Mouse (Mus musculus) left cerebral cortex, postnatal 25 days (tissue): ENCODE data around the gene Evx1. TPM values are rescaled to one million over a fixed set of nuclear protein-coding genes. Genes with fewer than 3 reads are reported as not detected.

ENCODE experiments used
- DNase-seq, 2 experiments: peaks; one replicate each; pipeline ENCODE4 v3.0.0; 2022; ENCODE audit warnings: low spot score in 2 of 2, mixed read lengths in 1 of 2
- intact Hi-C: fragments of 180-260 bp; cut with DNase I; formaldehyde crosslinking; loops from one replicate; pipeline ENCODE4 v1.15.1; 2025
- total RNA-seq, 2 experiments: library from RNA; stranded (reverse); gene quantifications; 2 replicates each; pipeline ENCODE4 v1.2.3; 2021

Gene Evx1
- total RNA-seq, 2 experiments from 2014 or later, result not detected

DNA sequence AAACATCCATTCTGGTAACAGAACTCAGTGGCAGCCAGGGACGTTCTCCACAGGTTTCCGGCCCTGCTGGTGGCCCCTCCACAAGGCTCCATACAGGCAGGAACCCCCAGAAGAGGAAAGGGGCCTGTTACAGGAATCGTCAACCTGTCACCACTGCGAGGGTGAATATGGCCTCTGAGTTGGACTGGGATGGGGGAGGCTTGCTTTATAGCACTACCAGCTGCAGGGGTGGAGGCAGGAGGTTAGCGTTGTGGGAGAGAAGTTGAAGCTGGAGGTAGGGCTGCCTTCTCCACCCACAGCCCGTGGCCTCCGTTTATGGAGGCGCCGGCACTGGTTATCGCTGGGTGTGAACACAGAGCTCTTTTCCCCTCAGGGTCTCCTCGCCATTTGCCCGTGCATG lies 32.2 kb upstream of the Evx1 start:
- DNase-seq, result no peak
- intact Hi-C loops, result no loop called here

DNA sequence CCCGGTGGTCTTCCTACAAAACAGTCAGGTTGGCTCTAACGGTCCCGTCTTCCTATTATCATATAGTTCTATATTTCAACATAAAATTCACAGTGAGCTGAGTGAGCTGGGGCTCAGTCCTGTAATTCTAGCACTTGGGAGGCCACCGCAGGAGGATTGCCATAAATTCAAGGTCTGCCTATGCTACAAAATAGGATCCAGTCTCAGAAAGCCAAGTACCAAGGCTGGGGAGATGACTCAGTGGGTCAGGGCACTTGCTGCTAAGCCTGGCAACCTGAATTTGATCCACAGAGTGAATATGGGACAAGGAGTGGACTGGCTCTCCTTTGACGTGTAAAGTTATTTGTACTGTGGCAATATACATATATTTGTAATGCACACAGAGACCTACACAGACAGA lies 29.4 kb upstream of the Evx1 start:
- intact Hi-C loops, result no loop called here
- no peak for DNase-seq

DNA sequence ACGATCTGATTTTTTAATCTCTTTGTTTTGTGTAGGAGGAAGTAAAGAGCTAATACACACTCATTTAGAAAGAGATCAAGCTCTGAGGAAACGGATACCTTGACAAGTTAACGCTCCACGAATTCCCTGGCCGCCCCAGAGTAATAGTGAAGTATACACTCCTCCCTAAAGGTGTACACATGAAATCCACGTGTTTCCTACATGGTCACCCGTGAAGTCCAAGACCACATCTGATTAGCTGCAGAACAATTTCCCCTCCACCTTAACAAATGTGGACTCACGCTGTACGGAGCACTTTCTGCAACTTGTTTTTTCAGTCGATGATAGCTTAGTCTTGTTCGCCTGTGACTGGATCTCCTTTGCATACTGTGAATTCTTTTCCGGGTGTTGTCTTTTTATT lies 23.1 kb upstream of the Evx1 start:
- intact Hi-C loops, result no loop called here
- DNase-seq, result no peak

DNA sequence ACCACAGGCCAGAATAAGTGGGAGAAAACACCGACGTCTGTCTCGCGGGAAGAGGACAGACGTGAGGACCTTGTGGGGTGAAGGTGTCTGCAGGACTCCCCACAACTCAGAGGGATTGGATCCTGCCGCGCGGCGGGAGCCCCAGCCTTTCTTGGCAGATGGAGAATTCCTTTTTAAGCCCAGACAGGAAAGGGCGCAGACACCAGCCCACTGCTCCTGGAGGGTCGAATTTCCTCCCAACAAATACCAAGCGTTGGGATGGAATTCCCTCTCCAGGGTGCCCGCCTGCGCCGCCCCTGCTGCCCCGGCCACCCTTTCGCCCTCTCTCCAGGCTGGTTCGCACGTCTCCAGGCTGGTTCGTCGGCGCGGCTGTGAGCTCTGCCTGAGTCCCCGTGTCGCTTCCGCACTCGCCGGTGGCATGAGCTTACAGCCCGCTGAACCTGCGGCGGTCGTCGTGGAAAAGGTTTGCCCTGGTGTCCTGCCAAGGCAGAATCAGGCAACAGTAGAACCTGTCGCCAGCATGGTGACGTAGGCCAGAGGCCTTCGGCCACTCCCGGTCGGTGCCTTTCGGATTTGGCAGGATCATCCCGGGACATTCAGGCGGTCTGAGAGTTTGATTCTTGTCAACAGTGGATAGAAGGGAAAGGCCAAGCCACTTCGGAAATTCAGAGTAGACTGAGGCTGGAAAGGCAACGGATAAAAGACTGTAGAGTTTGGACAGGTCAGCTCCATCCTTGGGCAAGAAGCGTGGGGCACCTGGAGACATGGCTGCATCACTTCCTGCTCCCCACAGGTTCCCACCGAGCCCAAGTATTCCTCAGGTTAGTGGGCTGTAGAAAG lies 22.1 kb upstream of the Evx1 start:
- intact Hi-C loops, result no loop called here
- no peak for DNase-seq

DNA sequence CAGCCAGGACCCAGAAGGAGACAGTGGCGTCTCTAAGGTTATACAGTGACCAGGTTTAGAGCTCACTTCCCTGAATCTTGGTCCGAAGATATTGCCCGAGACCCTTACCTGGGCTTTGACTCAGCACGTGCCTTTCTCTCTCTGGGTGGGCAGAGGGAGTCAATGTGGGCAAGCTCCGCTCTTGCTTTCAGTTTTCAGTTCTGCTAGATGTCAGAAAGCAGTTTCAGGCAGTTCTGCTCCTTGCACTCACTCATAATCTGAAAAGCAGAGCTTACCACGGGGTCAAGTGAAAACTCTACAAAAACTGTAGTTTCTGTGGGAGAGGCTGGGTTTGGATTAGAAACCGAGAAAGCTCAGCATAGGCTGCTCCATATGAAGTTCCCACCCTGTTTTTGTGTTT lies 21.0 kb upstream of the Evx1 start:
- intact Hi-C loops, result no loop called here
- no peak for DNase-seq

DNA sequence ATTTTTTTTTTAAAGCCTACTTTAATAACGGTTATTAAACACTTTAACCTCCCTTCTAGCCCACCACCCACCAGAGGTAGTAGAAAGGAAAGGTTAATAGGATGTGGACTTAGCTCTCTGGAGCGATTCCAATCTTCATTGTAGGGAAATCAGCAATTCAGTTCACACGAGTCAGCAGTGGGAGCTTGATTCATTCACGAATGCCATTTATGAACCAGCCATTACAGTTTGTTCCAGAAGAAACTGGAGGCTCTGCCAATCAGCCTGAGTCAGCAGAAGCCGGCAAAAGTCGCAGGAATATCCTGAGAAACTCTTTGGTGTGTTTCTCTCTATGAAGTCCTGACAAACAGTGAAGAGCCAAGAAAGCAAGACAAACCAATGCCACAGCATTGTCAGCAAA lies 18.7 kb upstream of the Evx1 start:
- intact Hi-C loops, result no loop called here
- DNase-seq, result no peak

DNA sequence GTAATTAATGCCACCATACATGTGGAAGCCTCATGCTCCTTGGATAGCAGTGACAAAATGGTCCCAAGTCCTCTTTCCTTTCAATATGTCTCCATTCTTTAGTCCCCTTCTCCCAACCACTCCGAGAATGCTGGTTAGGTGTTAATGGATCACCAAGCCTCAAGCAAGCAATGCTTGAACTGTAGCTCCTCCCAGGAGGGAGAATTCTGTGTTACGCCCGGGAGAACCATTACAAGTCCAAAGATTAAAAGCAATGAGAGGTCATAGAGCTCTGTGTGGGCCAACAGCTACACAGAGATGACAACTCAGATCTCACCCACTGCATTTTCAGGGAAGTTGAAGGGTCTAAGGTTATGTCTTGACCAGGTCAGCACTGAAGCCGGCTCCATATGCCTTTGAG lies 14.8 kb upstream of the Evx1 start:
- intact Hi-C loops, result no loop called here
- no peak for DNase-seq

DNA sequence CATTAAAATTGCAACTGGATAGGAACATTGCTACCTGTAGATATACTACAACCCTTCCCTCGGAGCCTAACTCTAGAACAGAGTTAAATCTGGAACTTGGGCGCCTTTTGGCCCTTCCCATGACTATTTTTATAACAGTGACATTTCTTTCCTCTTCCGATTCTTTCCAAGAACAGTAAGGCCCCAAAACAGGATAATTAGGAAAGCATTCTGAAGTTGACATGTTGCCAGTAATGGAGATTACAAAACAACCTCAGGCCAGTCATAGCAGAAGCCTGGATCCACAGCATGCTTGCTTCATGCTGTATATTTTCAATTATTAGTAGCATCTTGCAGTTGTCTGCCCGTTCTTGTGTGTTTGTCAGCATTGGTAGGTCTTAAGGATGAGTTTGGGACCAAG lies 12.5 kb upstream of the Evx1 start:
- intact Hi-C loops, result loop anchor here (10.0 kb wide), 1 partner anchor 424 kb away; no protein-coding TSS in a partner anchor
- no peak for DNase-seq

DNA sequence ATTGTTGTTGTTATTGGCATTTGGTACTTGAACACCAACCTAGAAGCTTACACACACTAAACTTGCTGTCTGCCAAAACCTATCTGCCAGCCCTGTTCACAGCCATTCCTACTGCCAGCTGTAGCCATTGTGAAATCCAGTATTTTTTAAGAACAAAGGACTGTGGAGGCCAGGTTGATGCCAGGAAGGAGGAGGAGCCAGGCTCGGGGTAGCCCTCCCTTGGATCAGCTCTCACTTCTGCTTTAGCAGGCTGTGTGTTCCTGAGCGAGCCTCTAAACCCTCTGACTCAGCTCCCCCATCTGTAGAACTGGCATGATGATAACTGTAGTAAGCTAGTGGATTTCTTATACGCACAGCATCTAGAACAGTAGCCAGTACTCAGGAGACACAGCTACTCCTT lies 9.9 kb upstream of the Evx1 start:
- DNase-seq, result no peak

DNA sequence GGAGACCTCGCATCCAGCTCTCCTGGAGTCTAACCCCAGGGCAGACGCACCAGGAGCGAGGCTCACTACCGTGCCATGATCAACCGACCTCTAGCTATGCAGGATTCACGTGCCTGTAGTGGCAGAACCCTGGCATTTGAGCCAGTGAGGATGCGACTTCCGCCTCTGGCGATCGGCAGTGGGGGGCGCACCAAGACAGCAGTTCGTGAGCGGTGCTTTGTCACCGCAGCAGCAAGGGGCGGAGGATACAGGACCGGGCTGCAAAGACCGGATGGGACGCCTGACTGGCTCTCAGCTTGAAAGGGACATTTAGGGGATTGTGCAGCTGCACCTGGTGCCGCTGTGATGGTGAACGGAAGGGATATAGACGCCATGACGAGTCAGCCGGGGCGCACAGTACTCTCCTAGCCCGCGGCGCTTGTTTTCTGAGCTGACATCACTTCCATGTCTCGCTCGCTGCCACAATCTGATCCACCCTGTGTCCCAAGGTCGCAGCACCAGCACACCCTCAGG lies 7.4 kb upstream of the Evx1 start:
- intact Hi-C loops, result loop anchor here (1.0 to 10.0 kb wide), 3 partner anchors 34 to 419 kb away; no protein-coding TSS in a partner anchor
- peak; percentile 57 to 66 for DNase-seq

More for the DNA sequence above, 9.9 kb upstream of the Evx1 start:
- intact Hi-C loops, result loop anchor here (10.0 kb wide), 1 partner anchor 421 kb away; no protein-coding TSS in a partner anchor

DNA sequence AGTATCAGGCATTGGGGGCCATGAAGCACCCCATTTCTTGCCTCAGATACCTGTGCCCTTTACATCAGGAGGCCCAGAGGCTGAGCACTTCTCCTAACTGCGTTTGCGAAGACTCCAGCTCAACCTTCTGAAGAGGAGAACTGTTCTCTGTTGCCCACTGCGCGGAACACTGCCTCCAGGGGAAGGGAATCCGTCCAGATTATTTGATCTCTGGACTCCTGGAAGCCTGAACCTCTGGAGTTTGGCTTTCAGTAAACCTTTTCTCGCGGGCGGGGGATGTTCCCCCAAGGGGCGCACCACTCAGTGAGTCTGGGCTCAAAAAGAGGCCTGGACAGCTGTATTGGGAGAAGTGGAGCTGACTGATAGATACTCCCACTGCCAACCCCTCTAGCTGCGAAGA lies 3.5 kb upstream of the Evx1 start:
- DNase-seq, result no peak
- intact Hi-C loops, result loop anchor here (2.0 to 10.0 kb wide), 4 partner anchors 37 to 415 kb away; partner anchors contain the start of gene Hoxa2

DNA sequence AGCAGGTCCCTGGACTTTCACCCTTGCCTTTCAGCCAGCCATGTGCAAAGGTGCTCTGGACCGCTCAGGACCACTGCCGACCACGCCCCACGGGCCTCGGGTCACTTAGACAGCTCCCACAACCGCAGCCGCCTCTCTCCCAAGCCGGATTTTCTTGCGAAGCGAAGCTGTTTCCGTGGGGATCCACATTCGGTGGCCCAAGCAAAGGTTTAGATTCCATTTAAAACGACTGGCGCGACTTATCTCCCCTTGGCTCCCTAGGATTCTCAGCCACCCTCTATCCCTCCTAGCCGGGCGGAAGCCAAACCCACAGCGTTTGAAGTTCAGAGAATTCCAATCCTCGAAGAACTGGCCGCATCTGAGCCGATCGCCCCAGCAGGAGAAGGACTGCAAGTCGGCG lies 2.9 kb upstream of the Evx1 start:
- intact Hi-C loops, result loop anchor here (5.0 kb wide), 1 partner anchor 148 kb away; the partner anchor contains the start of gene Hoxa2
- no peak for DNase-seq

DNA sequence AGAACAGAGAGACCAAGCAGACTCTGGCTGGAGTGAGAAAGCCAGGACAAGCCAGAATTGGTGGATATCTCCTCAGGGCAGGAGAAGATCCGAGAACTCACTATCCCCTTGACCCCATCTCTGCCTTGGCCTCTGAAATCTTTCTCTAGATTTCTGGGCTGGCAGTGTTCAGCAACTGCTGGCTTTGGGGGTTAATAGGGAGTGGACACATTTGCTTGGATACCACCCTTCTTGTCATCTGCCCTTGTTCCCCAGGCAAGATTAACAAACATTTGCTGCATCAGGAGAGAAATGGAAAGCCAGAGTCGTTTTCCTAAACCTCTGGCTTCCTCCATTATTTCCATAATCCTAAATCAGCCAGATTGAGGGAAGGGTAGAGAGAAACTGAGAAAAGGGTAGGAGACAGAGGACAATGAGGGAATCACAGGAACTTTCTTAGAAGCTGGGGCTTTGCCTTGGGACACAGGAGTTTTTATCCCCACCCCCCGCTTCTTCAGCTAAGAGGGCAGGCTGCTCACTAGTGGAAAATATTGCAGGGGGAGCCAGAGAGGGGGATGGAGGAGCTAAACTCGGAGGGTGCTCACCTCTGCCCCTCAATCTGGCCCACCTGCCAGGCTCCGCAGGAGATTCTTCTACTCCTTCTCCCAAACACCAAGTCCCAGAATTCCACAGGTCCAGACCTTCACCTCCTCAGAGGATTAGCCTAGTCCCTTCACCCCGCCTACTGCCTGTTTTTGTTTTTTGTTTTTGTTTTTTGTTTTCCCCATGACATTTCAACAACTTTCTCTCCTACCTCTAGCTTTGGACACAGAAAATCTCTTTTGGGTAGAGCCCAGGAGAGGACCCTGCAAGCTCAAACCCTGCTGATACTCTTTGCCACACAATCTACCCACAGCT lies 1.4 kb upstream of the Evx1 start:
- no peak for DNase-seq

DNA sequence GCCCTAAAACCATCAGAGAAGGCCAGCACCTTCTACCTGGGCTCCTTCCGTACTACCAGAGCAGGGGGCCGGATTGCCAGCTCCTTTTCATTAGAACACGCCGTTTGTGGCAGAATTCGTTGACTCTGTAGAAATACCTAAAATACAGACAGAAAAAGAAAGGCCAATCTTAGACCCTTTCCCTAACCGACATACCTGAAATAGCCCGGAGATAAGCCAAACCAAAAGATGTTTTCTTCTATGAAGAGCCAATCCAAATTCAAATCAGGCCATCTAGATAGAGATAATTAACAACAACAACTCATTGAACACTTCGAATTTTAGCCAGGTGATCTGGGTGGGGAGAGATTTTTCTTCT lies 761 bp upstream of the Evx1 start:
- intact Hi-C loops, result loop anchor here (5.0 kb wide), 1 partner anchor 150 kb away; the partner anchor contains the start of gene Hoxa2
- no peak for DNase-seq

More for the DNA sequence above, 1.4 kb upstream of the Evx1 start:
- intact Hi-C loops, result loop anchor here (5.0 kb wide), 1 partner anchor 150 kb away; the partner anchor contains the start of gene Hoxa2

DNA sequence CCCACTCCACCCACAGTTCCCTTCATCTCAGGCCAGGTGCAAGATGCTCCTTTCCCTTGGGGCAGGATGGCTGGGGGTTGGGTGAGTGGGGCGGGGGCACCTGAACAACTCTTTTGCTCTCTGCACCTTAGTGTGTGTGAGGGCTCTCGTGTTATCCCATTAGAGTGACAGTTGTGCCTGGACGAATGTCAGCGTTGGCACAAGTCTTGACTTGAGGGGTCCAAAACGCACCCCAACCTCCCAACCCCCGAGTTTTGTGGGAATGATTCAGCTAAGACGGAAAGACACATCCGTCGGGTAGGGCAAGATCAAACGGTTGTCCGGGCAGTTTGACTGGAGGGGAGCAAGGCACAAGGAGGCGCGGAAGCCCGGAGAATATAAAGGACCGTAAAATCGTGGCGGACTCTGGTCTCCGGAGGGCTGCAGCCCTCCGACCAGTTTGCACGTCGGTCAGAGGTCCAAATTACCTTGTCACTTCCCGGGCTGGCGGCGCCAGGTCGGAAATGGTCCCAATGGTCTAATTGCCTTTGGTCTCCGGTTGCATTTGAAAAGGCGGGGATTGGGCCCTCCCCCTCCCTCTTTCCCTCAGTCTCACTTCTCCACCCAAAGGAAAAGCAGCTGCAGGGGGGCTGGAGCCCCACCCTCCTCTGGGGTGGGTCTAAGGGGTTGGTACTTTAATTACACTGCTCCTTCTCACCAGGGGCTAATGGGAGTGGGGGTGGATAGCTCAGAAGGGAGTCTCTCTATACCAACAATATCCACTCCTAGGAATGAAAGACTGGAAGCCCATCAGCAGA lies 1.2 kb downstream of the Evx1 start:
- intact Hi-C loops, result loop anchor here (5.0 kb wide), 3 partner anchors 152 to 1137 kb away; partner anchors contain the start of gene Hoxa2
- DNase-seq, result no peak

DNA sequence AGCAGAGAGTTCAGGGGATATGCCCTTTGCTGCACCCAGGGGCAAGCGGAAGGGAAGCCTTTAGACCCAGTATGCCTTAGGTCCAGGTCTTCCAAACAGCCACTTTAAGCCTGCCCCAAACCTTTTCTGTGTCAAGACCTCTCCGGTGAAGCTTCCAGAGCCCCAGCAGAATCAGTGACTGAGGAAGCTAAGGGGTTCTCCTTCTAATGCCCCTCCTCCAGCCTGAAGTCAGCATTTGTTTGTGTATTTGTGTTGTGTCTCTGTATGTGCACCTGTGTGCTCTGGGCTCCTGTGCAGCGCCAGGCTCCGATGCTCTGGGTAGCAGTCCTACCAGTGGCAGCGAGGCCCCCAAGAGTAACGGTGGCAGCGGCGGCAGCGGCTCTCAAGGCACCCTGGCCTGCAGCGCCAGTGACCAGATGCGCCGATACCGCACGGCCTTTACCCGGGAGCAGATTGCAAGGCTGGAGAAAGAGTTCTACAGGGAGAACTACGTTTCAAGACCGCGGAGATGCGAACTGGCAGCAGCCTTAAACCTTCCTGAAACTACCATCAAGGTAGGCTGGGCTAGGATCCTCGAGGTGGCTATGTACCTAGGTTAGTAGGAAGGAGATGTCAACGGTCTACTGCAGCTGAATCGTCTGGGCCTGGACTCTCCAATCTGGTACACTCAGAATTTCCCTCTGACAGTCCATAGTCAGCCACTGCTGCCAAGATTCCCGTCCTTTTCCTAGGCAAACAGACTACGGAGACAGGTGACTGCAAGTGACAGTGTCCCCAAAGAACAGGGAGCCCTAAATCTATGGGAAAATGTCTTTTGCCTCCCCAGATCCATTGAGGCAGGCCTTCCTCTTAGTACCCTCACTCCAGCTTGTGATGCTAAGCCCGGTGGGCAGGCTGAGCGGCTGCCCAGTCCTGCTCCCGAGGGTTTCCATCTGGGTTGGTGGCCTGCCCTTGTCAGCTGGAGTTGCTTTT lies 2.4 kb downstream of the Evx1 start:
- DNase-seq, result no peak
- intact Hi-C loops, result loop anchor here (5.0 kb wide), 2 partner anchors 308 to 1138 kb away; no protein-coding TSS in a partner anchor

DNA sequence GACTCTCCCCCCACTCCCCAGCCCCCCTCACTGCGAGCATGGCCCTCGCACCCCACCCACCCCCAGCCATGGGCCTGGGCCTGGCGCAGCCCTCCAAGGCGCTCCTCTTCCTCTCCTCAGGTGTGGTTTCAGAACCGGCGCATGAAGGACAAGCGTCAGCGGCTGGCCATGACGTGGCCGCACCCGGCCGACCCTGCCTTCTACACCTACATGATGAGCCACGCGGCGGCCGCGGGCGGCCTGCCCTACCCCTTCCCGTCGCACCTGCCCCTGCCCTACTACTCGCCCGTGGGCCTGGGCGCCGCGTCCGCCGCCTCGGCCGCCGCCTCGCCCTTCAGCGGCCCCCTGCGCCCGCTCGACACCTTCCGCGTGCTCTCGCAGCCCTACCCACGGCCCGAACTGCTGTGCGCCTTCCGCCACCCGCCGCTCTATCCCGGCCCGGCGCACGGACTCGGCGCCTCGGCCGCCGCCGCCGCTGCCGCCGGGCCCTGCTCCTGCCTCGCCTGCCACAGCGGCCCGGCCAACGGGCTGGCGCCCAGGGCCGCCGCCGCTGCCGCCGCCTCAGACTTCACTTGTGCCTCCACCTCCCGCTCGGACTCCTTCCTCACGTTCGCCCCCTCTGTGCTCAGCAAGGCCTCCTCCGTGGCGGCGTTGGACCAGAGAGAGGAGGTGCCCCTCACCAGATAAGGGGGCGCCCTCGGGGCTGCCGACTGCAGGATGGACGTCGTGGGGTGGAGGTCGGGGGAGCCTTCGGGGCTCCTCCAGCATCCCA lies 3.3 kb downstream of the Evx1 start:
- intact Hi-C loops, result loop anchor here (5.0 kb wide), 2 partner anchors 309 to 1139 kb away; no protein-coding TSS in a partner anchor
- no peak for DNase-seq
